Mouse (Mus musculus) v-Abl transformed pro-B cells (cell line): ENCODE data around the gene Hbb-y.
"Not testable (repeated sequence)": the region's sequence is repeated elsewhere in the genome, so short reads cannot be mapped to it uniquely, and the experiment has no call there.

Experiments used
- in situ Hi-C, 2 experiments: fragments of 400-800 bp; cut with MboI; formaldehyde crosslinking; loops; one replicate each; pipeline ENCODE4 v1.15.1; 2025; ENCODE audit not compliant: unreplicated experiment in 2 of 2

Hbb-y gene

DNA sequence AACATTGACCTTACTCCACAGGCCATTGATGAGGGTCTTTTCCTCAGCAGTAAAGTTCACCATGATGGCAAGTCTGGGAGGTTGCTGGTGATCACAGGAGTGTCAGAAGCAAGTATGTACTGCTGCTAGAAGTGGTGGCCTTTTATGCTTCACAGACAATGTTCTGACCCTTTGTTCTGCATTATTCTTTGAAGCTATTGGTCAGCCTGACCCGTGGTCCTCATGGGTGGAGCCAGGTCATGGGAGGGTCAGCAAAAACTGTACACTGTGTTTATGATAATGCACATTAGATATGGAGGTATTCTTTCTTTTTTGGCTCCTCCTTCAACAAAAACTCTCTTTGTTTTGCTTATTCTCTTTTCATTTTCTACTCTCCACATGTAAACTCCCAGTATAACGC lies at the start of gene Hbb-y:
Gene Hbb-y, minus strand, starts transcription at position 127 of the 400 bp plus-strand sequence.
- in situ Hi-C loops, result no loop called here

DNA sequence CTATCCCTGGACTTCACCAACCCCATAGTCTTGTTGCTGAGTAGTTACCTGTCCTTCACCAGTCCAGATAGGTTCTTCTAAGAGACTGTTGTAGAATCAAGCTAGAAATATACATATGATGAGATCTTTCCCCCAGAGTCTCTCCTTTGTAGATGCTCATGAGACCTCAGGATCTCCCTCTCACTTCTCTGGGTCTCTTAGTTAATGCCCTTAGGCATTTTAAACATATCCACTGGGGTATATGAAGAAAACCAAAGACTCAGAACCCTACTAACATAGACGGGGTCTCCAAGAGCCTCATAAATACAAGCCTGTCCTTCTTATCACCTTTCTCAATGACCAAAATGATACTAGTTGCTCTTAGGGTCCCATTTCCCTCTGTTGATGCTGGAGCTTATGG lies 41.4 kb upstream of the Hbb-y start, which contains the start of gene Olfr64:
Gene Olfr64, minus strand, starts transcription at position 101 of the 400 bp plus-strand sequence.
- in situ Hi-C loops, result no loop called here

DNA sequence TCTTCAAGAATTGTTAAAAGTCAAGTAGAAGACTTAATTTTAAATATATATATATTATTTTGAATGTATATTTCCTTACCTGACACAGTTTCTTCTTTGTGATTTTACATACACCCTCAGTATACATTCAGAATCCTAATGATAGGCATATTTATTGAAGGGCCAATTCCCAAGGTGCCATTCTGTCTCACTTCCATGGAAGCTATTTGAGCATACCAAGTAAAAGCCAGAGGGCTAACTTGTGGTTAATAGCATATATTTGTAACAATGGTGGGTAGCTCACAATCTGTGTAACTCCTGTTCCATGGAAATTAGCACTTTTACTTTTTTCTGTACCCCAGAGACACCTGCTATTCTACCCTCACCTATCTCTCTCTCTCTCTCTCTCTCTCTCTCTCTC lies 33.1 kb upstream of the Hbb-y start, which contains the start of gene Olfr66:
Gene Olfr66, minus strand, starts transcription at position 101 of the 400 bp plus-strand sequence.
- in situ Hi-C loops, result no loop called here

- in situ Hi-C loops, result loop anchor here in 1 of 2 experiments (10.0 kb wide), 1 partner anchor 318 kb away; the partner anchor contains the start of gene Olfr649
These were observed 24.1 kb upstream of the Hbb-y start for GRCm38 (mm10) chr7:103877093-103877492.

DNA sequence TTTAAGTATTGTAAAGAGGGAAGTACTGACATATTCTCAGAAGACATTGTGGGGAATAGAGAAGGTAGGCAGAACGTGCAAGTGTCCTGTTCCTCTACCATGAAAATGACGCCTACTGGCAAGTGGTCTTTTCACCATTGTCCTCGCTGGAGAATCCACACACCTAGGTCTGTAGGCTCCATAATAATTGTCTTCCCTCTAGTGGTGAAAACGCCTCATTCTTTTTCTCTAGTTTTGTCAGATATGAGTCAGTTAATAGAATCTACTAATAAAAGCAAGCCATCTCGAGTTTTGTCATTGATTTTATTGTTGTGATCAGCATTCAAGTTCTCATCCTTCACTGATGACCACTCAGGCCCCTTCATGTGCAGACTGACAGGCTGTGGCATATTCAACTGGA lies 21.4 kb upstream of the Hbb-y start:
- in situ Hi-C loops, result loop anchor here (5.0 to 10.0 kb wide), 4 partner anchors 72 to 320 kb away; partner anchors contain the start of genes Olfr243 (in 2 of the 2), Olfr649 (in 1 of the 2) and Olfr67 (in 1 of the 2)

DNA sequence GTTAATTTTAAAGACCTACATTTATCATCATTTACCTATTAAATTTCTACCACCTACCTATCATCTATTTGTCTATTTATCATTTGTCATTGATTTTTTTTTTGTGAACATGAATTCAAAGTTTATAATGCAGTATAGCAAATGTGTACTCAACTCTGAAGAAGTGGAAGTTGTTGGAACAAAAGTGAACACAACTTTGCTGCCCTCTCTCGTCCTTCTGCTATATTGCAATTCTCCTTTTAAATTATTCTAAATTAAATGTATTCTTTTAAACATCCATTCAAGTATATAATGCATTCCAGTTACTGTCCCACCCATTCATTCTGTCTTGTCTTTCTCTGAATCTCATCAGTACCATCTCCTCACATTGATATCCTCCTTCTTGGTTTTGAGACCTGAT lies 20.0 kb upstream of the Hbb-y start:
- in situ Hi-C loops, result loop anchor here (5.0 to 10.0 kb wide), 4 partner anchors 71 to 322 kb away; partner anchors contain the start of genes Olfr243 (in 2 of the 2), Olfr649 (in 1 of the 2) and Olfr67 (in 1 of the 2)

- in situ Hi-C loops, result loop anchor here (5.0 to 10.0 kb wide), 4 partner anchors 68 to 324 kb away; partner anchors contain the start of genes Olfr243 (in 2 of the 2), Olfr649 (in 1 of the 2) and Olfr67 (in 1 of the 2)
These were observed 17.7 kb upstream of the Hbb-y start for GRCm38 (mm10) chr7:103870667-103871066.

- in situ Hi-C loops, result no loop called here
These were observed 12.7 kb upstream of the Hbb-y start for GRCm38 (mm10) chr7:103865716-103866115.

GRCm38 (mm10) chr7:103861531-103861930 lies 8.5 kb upstream of the Hbb-y start:
- in situ Hi-C loops, result no loop called here

DNA sequence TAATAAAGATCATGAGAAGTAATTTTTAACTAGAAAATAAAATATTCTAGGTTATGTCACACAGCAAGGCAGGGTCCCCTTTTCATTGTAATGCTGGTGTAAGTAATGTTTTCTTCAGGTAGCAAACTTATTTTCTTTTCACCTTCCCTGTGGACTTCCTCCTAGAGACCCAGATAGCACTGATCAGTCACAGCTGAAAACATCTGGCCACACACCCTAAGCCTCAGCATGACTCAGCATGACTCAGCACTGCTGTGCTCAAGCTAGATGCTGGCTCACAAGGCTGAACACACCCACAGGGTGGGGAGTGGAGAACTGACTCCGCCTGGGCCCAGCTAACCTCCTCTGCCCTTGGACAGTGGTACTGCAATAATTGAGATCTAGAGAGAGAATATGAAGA lies 7.8 kb upstream of the Hbb-y start:
- in situ Hi-C loops, result no loop called here

DNA sequence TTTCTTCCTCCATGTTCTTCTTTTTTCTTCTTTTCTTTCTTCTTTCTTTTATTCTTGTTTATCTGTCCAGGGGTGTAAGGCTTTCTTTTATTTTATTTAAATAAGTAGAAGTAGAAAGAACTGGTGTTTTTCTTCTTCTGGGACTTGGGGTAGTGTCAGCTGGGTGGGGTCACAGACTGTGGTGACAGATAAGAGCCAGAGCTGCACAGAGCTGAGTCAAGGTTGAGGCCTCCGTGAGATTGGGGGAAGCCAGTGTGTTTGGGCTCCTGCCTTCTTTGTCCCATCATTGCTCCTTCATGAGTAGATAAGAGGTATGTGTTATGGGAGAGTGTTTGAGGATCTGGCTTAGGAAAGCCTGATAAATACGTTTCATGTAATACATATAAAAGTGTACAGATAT lies 6.1 kb upstream of the Hbb-y start:
- in situ Hi-C loops, result no loop called here

GRCm38 (mm10) chr7:103854669-103855068 lies 1.7 kb upstream of the Hbb-y start:
- in situ Hi-C loops, result no loop called here

GRCm38 (mm10) chr7:103844525-103845325 lies 8.3 kb downstream of the Hbb-y start:
- in situ Hi-C loops, result no loop called here

DNA sequence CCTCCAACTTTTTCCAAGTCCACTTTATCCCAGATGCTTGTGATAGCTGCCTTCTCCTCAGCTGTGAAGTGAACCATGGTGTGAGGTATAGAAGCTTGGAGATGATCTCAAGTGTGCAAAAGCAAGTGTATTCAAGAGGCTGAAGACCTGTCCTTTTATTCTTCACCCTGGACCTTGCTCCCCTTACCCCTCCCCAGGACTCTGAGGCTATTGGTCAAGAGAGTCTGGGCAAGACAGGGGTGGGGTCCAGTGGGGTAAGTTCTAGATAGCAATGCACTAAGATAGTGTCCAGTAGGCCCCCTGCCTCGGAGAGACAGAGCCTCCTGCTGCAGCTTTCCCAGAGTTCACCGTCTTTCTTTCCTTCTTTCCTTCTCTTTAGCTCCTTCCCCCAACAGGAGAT lies 10.0 kb downstream of the Hbb-y start, which contains the start of gene Hbb-bh1:
Gene Hbb-bh1, minus strand, starts transcription at position 131 of the 400 bp plus-strand sequence.
- in situ Hi-C loops, result no loop called here

DNA sequence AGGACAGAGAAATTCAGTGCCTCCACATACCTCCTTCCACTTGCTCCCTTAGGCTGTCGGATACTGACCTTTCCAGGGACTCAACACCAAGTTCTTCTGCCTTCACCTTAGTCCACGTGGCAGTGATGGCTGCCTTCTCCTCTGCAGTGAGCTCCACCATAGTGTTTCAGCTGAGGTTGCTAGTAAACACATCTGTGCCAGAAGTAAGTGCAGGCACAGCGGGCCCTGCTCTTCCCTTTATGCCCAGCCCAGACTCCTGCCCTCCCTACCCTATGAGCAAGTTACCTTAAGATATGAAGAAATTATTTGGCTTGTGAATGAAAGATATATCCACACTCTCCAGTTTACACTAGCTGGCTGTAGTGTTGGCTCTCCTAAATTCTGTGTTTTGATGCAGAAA lies 12.7 kb downstream of the Hbb-y start, which contains the start of gene Hbb-bh2:
Gene Hbb-bh2, minus strand, starts transcription at position 253 of the 400 bp plus-strand sequence.
- in situ Hi-C loops, result no loop called here

GRCm38 (mm10) chr7:103827808-103828207 lies 25.2 kb downstream of the Hbb-y start, which contains the start of gene Hbb-bs:
Gene Hbb-bs (minus strand): TSS chr7:103828096.
- in situ Hi-C loops, result no loop called here

- in situ Hi-C loops, result not testable (repeated sequence)
These were observed 25.9 kb downstream of the Hbb-y start for GRCm38 (mm10) chr7:103827139-103827538.

DNA sequence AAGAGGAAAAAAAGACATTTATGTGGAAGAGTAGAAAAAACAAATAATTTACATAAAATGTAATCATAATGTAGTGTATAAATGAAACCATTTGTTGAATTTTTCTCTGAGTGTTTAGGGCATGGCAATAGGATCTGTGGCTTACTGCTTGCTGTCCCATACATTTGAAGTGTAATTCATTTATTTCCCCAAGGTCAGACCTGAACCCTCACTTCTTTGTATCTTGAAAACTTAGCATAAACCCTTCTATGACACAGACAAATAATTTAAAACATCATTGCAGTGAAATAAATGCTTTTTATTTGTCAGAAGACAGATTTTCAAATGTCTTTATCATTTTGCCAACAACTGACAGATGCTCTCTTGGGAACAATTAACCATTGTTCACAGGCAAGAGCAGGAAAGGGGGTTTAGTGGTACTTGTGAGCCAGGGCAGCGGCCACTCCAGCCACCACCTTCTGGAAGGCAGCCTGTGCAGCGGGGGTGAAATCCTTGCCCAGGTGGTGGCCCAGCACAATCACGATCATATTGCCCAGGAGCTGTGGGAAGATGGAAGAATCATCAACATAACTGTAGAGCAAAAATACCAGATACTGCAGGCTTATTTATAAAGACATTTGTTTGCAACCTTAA lies 26.6 kb downstream of the Hbb-y start:
- in situ Hi-C loops, result no loop called here

- in situ Hi-C loops, result no loop called here
These were observed 27.3 kb downstream of the Hbb-y start for GRCm38 (mm10) chr7:103825536-103826254.

DNA sequence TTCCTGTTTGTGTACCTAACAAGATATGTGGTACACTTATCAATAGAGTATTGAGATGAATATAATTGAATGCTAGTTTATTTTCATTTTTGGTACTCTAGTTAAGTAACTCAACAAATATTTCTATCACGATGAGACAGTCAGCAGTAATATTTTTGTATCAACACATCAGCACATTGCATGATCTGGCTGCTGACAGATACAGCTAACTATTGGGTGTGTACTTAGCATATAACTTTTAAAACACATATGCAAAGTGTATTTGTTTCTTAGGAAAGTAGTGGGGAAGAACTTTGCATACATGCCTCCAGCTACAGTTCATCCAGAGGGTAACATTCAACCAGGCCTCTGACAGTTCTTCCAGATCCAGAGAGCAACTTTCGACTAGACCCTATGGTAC lies 28.4 kb downstream of the Hbb-y start:
- in situ Hi-C loops, result no loop called here
